Mouse (Mus musculus) retina, adult 2 months (tissue): ENCODE measurements around the gene Prdm10.

Source experiments
- DNase-seq: peaks from one replicate; pipeline ENCODE4 v3.0.0-alpha.2; 2012; ENCODE audit warnings: low read depth, low spot score

Prdm10 gene

GRCm38 (mm10) chr9:31280366-31281010, at the start of gene Prdm10:
Gene Prdm10, plus strand, starts transcription at chr9:31280538.
- DNase-seq = peak; percentile 98

GRCm38 (mm10) chr9:31235030-31235429, 45.3 kb upstream of the Prdm10 start:
- no peak for DNase-seq

- no peak for DNase-seq
Measured at GRCm38 (mm10) chr9:31235489-31235888, 44.8 kb upstream of the Prdm10 start.

GRCm38 (mm10) chr9:31236079-31236478, 44.3 kb upstream of the Prdm10 start:
- DNase-seq = no peak

DNA sequence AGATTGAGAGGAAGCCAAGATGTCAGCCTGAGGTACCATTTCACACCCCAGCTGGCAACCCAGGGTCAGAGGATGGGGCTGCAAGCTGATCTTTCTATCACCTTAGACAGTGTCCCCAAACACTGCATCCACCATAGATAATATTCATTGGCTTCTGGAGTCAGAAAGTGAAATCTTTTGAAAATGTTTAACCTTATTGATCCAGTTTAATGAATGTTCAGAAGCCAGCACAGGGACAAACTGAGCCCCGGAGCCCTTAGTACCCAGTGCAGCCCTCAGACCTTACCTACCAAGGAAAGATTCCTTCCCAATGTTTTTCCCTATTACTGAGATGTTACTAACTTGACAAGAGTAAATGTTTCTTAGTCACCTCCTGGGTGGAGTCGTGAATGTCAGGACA, 41.8 kb upstream of the Prdm10 start:
- DNase-seq = no peak

DNA sequence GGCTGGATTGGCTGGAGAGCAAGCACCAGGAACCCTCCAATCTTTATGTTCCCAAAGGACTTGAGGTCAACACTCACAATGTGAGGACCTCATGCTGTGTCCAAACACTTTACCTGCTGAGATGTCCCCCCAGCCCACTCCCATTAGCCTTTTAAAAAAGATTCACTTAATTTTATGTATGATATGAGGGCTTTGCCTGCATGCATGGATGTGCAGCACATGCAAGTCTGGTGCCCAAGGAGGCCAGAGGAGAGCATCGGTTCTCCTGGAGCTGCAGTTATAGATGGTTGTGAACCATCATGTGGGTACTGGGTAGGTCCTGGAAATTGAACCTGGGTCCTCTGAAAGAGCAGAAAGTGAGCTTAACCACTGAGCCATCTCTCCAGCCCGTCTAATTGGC, 40.8 kb upstream of the Prdm10 start:
- DNase-seq = no peak

GRCm38 (mm10) chr9:31240522-31241207, 39.7 kb upstream of the Prdm10 start:
- no peak for DNase-seq

- no peak for DNase-seq
Measured at GRCm38 (mm10) chr9:31241208-31241699, 39.1 kb upstream of the Prdm10 start.

GRCm38 (mm10) chr9:31243306-31243938, 36.9 kb upstream of the Prdm10 start:
- DNase-seq = no peak

- DNase-seq = no peak
Measured at GRCm38 (mm10) chr9:31243939-31244333, 36.4 kb upstream of the Prdm10 start.

DNA sequence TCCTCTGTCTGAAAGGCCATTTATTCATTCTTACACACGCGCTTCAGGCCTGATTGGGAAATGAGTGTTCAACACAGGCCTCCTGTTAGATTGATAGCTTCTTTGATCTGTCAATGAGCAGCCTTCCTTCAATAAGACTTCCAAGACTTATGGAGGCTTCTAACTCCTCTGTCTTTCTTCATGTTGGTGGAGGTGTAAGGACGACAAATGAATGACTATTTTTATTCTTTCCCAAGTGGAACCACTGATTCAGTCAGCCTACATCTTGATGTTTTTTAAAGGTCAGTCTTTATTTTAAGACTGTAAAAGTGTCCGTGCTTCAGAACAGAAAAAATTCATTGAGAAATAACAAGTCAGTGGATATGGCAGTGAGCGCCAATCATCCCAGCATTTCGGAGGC, 35.3 kb upstream of the Prdm10 start:
- DNase-seq = no peak

DNA sequence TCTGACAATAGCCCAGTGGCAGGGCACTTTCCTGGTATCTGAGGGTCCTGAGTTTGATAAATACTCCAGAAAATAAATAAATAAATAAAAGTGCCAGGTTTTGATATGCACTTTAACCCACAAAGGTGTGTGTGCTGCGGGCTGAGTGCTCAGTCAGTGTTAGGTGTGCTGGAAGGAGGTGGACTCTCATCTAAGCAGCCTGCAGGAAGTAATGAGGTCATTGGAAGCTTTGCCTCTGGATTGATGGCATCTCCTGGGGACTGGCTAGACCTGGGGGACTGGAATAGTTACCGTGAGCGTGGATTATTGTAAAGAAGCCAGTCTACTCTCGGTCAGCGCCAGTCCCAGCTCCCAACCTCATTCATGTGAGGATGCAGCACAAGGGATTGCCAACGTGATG, 33.9 kb upstream of the Prdm10 start:
- no peak for DNase-seq

GRCm38 (mm10) chr9:31247447-31248220, 32.7 kb upstream of the Prdm10 start:
- no peak for DNase-seq

GRCm38 (mm10) chr9:31252182-31252799, 28.0 kb upstream of the Prdm10 start:
- no peak for DNase-seq

GRCm38 (mm10) chr9:31253311-31253734, 27.0 kb upstream of the Prdm10 start:
- DNase-seq = no peak

GRCm38 (mm10) chr9:31253866-31254696, 26.3 kb upstream of the Prdm10 start:
- no peak for DNase-seq

DNA sequence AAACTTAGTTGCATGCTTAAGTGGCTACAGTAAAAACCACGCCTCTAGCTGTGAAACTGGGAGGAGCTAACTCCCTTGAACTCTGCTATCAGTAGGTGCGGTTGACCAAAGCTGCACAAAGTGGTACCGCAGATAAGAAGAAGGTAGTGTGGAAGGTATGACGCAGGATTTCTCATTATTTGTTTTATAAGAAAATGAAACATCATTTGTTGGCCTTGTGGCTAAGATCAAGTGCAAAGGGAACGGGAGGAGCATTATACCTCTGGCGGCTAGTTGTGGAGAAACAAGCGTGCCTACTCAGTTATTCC, 25.7 kb upstream of the Prdm10 start:
- DNase-seq = no peak

GRCm38 (mm10) chr9:31255953-31256352, 24.4 kb upstream of the Prdm10 start:
- DNase-seq = no peak

GRCm38 (mm10) chr9:31258237-31258636, 22.1 kb upstream of the Prdm10 start:
- DNase-seq = no peak

DNA sequence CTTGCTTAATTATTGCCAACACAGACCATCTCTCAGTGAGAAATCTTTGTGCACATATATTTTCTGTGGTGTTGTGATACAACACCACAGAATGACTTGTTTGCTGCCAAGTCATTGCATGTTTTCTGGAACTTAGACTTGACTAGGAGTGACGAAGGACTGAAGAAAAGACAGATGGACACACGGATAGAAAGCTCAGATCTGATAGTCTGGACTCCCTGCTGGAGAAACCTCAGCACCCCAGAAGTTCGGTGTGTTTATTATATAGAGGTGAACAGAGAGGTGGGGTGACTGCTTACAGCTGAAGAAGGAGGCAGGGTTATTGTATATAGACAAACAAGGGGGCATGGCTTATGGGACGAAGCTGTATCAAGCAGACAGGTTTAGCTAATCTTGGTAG, 20.1 kb upstream of the Prdm10 start:
- no peak for DNase-seq
